Mouse (Mus musculus): ENCODE measurements around the gene Edn2.
A peak's percentile ranks its signal among the peaks of the same experiment; 100 is the strongest.

The Edn2 gene

DNA sequence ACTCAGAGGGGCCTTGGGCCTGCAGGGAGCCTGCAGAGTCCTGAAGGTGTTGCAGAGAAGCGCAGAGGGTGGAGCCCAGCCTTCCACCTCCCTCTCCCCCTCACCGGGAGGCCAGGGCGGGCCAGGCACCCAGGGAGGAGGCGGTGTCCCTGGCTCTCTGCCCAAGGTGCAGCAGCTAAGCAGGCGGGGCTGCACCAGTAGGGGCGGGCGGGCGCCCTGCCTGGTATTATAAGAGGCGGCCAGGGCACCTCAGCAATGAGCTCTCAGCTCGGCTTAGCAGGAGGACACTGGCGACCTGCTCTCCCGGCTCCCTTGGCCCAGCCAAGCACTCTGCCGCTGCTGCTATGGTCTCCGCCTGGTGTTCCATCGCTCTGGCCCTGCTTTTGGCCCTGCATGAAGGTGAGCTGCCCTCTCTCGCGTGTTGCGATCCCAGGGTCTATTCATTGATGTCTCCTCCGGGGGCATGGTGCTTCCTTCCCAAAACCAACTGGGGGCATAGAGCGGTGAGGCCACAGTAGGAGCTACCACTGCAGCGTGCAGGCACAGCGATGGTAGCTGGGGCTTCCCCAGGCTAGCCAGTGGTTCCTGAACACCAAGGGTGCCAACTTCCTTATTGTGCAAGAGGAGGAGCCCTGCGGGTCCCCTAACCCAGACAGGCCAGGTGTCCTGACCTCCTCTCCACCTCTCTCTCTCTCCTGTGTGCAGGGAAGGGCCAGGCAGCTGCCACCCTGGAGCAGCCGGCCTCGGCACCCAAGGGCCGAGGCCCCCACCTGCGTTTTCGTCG is at the start of gene Edn2:
Gene Edn2, plus strand, starts transcription at position 41 of the 784 bp plus-strand sequence.
- no peak for DNase-seq (ENCODE audit: low read depth, low spot score)

DNA sequence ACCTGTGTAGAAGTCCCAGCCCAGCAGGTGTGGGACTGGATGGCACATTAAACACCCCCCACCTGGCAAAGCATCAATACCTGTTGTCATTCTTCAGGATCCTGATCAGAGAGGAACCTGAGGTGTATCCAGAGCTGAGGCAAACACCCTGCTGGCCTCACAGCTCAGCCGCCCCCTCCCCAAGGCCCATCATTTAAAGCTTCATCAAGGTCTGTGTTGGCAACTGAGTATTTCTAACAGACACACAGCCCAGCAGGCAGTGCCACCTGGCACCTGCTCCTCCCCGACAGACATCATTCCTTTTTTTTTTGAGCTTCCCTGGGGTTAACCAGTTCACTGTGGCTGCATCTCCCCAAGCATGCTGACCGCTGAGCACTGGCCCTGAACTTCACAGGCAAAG is 45.5 kb upstream of the Edn2 start:
- DNase-seq (ENCODE audit: low read depth, low spot score), result no peak

DNA sequence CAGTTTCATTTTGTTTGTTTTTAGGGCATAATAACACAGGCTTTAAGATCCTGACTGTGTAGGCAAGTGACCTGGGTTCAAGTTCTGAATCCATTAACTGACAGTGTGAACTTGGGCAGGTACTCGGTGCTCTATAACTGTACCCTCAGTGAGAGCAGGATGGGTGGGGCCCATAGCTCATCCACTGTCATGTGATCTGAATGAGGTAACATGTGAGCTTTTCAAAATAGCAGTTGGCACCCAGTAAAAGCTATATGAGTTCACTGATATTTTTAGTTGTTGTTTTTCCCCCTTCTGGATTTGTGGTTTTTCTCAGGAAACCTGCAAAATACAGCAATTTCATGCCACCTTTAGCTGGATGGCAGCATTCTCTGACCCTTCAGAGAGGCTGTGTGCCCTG is 44.7 kb upstream of the Edn2 start:
- DNase-seq (ENCODE audit: low read depth, low spot score), result no peak

DNA sequence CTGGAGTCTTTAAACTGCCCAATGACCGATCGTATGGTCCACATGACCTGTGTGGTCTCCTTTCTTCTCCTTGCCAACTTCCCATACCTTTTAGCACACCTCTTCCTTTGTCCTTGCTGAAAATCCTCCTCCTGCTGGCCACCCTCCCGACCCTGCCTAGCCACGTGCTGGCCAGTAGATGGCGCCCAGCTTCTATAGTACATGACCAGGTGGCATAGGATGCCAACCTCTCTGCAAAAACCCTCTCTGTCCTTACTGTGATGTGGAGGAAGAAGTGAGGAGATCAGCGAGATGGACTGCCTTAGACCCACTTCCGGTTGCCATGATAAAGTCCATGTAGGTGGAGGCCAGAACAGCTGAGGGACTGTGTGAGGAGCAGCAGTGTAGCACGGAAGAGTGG is 40.7 kb upstream of the Edn2 start:
- DNase-seq (ENCODE audit: low read depth, low spot score), result no peak

DNA sequence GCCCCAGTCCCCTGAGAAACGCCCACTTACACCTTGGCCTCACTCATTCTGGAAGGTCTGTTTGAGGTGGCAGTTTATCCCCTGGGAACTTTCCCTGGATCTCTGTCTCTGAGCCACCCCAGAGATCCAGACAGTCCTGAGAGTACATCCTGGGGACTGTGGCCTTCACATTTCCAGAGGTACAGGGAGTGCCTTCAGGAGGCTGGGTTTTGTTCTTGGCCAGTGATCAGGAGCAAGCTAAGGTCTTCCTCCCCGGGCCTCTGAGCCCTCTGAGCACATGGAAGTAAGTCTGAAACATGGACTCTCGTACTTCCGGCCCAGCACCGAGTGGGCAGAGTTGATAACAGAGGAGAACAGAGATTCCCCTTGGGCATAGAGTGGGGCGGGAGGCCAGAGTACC is 36.4 kb upstream of the Edn2 start:
- no peak for DNase-seq (ENCODE audit: low read depth, low spot score)

DNA sequence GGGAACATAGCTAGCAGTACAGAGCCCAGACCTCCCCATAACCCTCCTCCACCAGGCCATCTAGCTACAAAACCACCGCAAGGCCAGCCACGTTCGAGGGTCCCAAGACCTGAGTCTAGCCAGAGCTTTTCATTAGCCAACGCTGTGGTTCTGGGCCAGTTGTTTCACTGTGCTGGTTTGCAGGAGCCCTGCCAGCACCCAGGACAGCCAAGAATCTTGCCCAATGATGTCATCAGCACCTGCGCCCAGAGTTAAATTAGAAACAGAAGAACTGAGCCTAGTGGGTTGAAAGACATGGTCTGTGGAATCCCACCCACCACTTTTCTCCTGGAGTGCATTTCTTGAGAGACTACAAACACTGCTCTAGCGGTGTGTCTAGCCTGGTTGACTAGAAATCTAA is 35.0 kb upstream of the Edn2 start:
- DNase-seq (ENCODE audit: low read depth, low spot score), result no peak

DNA sequence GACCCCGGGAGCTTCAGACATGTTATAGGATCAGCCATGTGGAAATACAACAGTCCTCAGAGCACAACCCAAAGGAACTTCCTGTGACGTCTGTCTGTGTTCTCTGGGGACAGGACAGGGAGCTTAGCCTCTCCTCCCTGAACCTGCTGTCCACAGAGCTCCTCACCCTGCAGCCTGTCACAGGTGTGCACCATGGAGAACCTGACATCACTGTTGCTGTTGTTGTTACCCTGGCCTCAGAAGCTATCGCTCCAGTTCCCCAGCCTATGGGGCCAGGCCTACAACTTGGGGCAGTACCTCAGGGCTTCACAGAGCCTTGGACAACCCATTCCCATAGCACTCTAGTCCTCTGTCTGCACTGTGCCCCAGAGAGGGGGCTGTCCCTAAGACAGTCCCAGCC is 33.7 kb upstream of the Edn2 start:
- no peak for DNase-seq (ENCODE audit: low read depth, low spot score)

DNA sequence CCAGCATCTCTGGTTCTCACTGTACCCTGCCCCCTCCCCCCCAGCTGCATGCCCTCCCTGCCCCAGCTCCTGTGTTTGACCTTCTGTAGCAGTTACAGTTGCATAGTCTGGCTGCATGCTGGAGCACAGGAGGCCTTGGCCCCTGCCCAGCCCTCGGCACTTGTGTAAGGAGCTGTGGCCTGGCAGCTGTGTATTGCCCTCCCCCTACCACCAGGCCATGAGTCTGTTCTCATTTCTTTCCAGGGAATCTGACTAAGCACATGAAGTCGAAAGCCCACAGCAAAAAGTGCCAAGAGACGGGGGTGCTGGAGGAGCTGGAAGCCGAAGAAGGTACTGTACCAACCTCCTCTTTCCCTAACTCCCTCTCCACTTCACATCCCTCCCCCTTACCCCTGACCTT is 33.0 kb upstream of the Edn2 start:
- no peak for DNase-seq (ENCODE audit: low read depth, low spot score)

DNA sequence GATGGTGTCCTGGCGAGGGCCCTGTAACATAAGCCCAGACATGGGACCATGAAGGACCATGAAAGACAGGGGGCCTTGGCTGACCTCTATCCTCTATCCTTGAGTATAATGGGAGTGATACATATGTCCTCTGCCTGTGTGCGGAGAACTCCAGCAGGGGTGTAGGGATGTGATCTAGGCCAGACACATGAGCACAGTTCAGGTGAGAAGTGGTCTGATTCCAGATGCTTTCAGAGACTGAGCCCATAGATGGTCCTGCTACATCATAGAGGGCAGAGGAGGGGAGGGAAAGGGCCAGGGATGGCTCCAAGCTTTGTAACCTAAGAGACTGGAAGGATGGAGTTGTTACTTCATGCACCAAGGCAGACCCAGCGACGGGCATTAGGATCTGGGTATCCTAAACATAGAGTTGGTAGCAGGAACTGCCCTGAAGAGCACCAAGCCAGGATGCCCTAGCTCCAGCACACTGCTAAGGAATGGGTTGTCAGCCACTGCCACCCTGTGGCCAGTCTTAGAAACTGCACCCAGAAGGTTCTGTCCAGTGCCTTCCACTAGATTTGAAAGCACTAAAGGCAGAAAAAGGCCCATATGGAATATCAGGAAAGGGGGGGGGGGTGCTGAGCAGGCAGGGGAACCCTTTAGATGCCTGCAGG is 31.6 kb upstream of the Edn2 start:
- no peak for DNase-seq (ENCODE audit: low read depth, low spot score)

DNA sequence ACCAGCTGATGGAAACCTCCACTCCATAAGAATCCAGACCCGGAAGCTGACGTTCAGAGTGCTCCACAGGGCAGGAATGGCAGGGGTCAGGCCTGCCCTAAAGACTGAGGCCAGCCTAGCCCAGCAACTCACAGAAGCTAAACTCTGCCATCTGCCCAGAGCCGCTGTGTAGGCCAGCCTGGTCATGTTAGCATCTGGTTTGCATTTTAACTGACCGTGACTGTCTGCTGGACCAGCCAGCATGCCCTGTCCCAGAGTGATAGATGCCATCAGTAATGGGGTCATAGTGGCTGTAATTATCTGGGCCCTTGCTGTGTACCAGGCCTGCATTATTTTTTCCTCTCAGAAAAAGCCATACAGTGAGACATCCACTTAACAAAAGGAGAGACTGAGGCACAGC is 30.1 kb upstream of the Edn2 start:
- DNase-seq (ENCODE audit: low read depth, low spot score), result no peak

DNA sequence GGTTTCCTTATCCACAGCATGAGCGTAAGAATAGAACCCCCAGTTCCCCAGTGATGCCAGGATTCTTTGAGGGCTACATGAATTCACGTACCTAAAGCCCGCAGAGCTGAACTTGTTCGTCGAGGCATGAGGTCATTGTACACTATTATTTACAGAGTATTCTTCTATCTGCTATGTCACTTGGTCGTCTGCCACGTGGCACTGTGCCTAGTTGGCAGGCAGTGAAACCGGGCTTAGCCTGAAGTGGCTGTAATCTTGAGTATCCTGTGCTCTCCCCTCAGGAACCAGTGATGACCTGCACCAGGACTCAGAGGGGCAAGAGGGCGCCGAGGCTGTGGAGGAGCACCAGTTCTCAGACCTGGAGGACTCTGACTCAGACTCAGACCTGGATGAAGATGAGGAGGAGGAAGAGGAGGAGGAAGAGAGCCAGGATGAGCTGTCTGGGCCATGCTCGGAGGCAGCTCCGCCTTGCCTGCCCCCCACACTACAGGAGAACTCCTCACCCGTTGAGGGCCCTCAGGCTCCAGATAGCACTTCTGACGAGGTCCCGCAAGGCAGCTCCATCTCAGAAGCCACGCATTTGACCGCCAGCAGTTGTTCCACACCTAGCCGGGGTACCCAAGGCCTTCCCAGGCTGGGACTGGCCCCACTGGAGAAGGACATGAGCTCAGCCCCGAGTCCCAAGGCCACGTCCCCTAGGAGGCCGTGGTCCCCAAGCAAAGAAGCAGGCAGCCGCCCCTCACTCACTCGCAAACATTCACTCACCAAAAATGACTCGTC is 29.4 kb upstream of the Edn2 start:
- no peak for DNase-seq (ENCODE audit: low read depth, low spot score)

DNA sequence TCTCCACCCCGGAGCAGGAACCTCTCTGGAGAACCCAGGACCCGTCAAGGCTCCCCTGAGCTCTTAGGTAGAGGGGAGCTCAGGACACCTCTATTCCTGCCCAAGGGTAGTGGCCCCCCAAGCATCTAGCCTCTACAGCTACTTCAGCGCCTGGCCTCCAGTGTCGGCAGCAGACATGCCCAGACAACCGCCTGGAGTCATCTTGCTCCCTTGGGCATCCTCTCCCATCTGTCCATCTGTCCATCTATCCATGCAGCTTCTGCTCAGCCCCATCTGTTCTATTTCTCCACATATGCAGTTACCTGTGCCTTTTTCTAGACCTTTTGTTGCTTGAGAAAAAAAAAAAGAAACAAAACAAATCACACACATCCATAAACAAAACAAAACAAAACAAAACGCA is 26.8 kb upstream of the Edn2 start:
- no peak for DNase-seq (ENCODE audit: low read depth, low spot score)

DNA sequence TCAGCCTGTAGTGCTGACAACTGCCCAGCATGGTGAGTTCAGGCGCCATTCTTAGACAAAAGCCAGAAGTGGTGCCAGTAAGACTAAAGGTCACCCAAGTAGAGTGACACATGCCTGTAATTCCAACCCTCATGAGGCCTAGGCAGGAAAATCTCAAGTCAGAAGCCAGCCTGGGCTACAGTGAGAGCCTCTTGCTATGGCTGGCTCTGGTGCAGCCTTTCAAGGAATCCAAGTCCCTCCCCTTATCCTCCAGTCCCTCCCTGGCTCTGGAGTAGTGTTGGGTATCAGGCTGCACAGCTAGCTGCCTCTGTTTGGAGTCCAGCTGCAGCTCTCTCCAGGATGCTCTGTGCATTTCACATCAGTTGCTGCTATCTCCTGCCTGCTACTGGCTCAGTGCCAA is 19.2 kb upstream of the Edn2 start:
- DNase-seq (ENCODE audit: low read depth, low spot score), result no peak

DNA sequence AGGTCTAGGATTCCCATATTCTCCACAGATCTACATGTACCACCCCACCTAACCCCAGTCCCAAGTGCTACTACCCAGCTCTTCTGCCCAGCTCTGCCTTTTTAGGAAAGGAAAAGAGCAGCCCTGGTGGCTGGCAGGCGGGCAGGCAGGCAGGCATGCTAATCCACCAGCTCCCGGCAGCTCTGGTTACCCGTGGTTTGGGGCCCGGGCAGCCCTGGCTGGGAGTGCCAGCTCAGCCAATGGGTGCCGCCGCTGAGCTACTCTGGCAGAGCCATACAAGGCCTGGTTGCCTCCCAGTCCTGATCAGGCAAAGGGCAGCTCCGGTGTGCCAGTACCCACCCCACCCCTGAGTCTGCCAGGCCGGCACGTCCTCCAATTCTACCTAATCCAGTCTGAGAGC is 18.1 kb upstream of the Edn2 start:
- no peak for DNase-seq (ENCODE audit: low read depth, low spot score)

DNA sequence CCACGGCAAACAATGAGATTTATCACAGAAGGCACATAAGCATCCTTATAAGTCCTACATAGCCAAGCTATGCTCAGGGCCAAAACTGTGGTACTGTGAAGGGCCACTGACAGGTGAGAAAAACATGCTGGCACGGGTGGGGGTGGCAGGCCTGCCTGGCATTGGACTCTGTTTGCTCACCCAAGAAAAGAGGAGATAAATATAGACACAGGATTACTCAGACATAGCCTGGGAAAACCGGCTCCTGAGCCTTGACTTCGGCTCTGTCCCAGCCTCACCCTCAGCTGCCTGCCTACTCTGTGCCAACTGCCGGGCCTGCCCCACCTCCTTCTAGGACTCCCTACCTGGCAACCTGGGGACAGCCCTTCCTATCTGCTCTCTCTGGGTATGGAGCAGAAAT is 16.7 kb upstream of the Edn2 start:
- DNase-seq (ENCODE audit: low read depth, low spot score), result no peak

DNA sequence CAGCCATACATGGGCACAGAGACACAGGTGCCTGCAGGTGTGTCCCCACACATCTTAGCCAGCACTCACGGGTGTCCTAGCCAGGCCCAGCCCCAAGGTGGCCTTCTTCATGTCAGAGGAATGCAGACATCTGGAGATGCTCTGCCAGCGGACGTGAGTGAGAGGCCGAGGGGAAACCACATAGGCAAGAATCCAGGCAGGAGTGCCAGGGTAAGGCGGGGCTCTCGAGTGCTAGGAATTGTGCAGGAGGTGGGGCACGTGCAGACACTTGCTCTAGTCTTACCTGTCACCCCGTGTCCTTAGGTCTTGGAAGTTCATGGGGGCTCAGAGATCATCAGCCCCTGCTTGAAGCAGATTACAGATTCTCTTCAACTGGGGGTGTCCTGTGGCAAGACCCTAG is 15.1 kb upstream of the Edn2 start:
- DNase-seq (ENCODE audit: low read depth, low spot score), result no peak

DNA sequence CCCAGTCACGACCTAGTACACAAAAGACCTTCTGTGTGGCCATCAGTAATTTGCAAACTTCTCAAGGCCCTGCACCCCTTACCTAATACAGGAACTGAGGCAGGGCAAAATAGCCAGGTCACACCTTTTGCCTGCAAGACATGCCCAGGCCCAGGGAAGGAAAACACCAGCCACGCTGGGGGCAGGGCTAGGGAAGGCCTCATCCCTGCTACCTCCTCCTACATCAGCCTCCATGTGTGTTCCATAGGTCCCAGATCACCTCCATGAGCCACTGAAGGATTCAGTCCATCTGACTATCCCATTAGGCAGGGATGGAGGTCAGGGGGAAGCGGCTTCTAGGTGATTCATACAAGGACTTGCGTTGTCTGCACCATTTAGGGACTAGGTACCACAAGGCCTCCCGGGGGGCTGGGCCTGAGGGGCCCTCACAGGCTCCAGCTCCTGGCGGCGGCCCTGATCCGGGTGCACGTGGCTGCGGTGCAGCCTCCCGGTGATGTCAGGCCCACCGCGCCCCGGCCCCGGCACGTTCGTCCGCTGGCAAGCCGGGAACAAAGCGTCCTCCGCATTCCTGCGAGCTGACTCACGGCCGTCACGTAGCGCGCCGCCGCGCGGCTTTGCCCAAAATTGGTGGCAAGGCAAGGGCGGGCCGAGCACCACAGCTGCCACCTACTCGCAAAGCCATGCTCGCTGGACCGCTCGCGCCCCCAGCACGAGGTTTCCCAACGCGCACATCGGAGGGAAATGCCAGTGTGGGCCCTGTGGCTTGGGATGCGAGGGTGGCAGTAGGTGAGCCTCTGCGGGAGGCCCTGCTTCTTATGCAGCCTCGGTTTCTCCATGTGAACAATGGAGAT is 12.5 kb upstream of the Edn2 start:
- peak; percentile 36 for DNase-seq (ENCODE audit: low read depth, low spot score)

DNA sequence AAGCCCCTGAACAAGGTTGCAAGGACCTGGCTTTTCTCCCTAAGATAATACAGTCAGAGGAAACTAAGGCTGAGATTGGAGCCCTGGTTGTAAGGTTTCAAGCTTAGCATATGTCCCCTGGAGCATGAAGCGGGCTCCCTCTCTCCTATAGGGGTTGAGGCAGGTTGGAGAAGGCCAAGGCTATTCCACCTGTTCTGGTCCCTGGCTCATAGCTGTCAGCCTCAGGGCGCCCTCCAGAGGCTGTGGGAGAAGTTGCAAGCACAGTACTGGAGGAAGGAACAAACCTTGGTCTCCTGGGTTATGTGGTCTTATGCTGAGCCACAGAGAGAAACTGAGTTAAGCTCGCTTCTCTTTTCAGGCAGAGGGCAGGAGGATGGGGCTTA is 11.9 kb upstream of the Edn2 start:
- DNase-seq (ENCODE audit: low read depth, low spot score), result peak; percentile 39

DNA sequence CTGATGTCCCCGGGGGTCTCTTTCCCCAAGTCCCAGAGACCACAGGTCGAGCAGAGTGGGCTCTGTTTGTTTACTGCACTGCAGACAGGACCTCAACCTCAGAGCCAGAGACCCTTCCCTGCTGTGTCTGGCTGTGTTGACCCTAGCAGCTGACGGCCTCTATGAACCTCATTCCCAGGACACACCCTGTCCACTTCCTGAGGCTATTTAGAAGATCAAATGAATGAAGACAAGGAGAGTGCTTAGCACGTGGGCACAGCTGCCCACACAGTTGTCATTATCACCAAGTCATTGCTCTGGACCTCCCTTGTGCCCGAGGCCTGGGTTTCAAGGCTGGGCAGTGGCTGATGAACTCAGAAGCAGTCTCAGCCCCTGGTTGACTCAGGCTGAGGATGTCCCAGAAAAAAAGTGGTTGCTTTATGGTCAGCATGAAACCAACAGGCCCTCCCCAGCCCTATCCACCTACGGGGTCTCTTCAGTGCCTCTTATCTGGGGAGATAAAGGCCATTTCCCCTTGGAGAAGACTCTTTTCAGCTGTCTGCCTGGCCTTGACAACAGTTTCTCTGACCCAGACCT is 10.6 kb upstream of the Edn2 start:
- no peak for DNase-seq (ENCODE audit: low read depth, low spot score)

DNA sequence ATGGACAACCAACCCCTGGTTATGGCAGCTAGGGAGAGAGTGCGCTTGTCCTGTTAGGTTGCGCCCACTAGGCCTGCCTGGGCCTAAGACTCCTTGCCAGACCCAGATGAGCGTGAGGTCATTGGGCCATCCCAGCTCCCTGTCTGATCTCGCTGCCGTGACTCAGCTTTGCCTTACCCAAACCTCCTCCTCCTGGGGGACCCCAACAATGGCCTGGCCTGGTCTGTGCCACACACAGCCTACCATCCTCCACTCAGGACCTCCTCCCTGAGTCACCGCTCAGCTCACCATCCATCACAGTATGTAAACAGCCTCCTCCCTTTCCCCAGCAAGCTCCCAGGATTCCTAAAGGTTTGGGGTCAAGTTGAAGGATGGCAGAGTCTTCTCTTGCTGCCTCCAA is 9.1 kb upstream of the Edn2 start:
- DNase-seq (ENCODE audit: low read depth, low spot score), result no peak

DNA sequence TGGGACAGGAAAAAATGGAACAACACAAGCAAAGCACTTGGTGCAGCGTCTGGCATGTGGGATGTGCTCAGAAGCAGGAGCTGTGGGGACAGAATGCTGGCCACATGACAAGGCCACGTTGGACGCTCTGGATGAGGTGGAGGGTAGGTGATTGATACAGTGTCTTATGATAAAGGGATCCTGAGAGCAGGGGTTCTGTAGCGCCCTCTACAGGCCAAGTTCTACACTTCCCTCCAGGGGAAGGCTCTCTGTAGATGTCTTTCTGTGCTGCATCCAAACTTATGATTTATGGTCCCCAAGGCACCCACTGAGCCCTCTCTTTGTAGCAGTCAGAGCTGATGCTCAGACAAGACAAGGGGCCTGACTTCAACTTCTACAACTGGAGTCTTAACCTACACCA is 8.4 kb upstream of the Edn2 start:
- DNase-seq (ENCODE audit: low read depth, low spot score), result no peak

DNA sequence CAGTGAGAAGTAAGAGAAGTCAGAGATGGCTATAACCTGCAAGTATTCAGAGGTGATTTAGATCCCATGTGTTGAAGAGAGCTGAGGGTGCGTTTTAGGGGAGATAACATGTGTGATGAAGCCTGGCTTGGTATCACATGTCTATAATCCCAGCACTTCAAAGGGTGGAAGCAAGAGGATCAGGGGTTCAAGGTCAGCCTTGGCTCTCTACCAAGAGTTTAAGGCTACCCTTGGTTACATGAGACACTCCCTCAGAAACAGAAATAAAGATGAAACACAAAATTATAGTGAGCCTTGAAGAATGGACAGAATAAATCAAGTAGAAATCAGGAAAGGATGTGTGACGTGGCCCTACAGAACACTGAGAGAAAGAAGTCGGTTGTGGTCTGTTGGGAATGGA is 7.3 kb upstream of the Edn2 start:
- no peak for DNase-seq (ENCODE audit: low read depth, low spot score)

All from WW6 (cell line).